Mouse (Mus musculus): ENCODE measurements around the gene Eef2kmt. TPM values are rescaled to one million over a fixed set of nuclear protein-coding genes. Genes with fewer than 3 reads are reported as not detected.

The Eef2kmt gene
- 17.2 and 19.5 TPM in 2 replicates for polyA plus RNA-seq (2016; fragmentation: Nextera tagmentation; extraction: Ambion mirVana)

GRCm38 (mm10) chr16:5255779-5256496 lies at the start of gene Eef2kmt:
Eef2kmt (minus strand) TSS chr16:5255983.
- Histone ChIP-seq H3K36me3 (peaks cover 12% of the 10 kb centered on the region), H3K9ac (peak within 1 kb of the TSS; percentile 77), H3K4me2 (peak within 1 kb of the TSS; percentile 77), H3K4me1 (replicated peaks) (peaks cover 12% of the 10 kb centered on the region), H3K27me3 (replicated peaks) (no peaks in the 10 kb centered on the region), H3K4me3 (peak within 1 kb of the TSS; percentile 67), H3K27ac (ENCODE audit: poor library complexity, severe bottlenecking) (peak within 1 kb of the TSS; percentile 72), H3K9me3 (replicated peaks) (no peaks in the 10 kb centered on the region)
- WGBS = 3% methylated on average over 57 of the region's 57 CpGs
- ATAC-seq (ENCODE audit: insufficient number of reproducible peaks, low FRiP score) = peak; percentile 96

GRCm38 (mm10) chr16:5295238-5295637 lies 39.5 kb upstream of the Eef2kmt start:
- H3K9ac ChIP-seq = no peak overlapping the region
- H3K36me3 ChIP-seq = no peaks in the 10 kb centered on the region
- ATAC-seq (ENCODE audit: insufficient number of reproducible peaks, low FRiP score) = no peak
- H3K9me3 ChIP-seq (replicated peaks) = peaks cover 5% of the 10 kb centered on the region; the same call in 1 of the 2 replicates
- 64% methylated on average over 5 of the region's 5 CpGs for WGBS
- H3K4me3 ChIP-seq = no peak overlapping the region
- no peaks in the 10 kb centered on the region for H3K4me1 ChIP-seq (replicated peaks)
- no peak overlapping the region for H3K27ac ChIP-seq (ENCODE audit: poor library complexity, severe bottlenecking)
- peaks cover 4% of the 10 kb centered on the region; the same call in 1 of the 2 replicates for H3K27me3 ChIP-seq (replicated peaks)
- no peak overlapping the region for H3K4me2 ChIP-seq

GRCm38 (mm10) chr16:5285376-5285775 lies 29.6 kb upstream of the Eef2kmt start:
- Histone ChIP-seq H3K36me3 (no peaks in the 10 kb centered on the region), H3K4me2 (no peak overlapping the region), H3K27me3 (replicated peaks) (no peaks in the 10 kb centered on the region), H3K4me1 (replicated peaks) (no peaks in the 10 kb centered on the region), H3K27ac (ENCODE audit: poor library complexity, severe bottlenecking) (no peak overlapping the region), H3K9me3 (replicated peaks) (peaks cover 1% of the 10 kb centered on the region; the same call in 1 of the 2 replicates), H3K4me3 (no peak overlapping the region), H3K9ac (no peak overlapping the region)
- no peak for ATAC-seq (ENCODE audit: insufficient number of reproducible peaks, low FRiP score)
- WGBS = 49% methylated on average over 3 of the region's 3 CpGs

GRCm38 (mm10) chr16:5282686-5283085 lies 26.9 kb upstream of the Eef2kmt start:
- no peak overlapping the region for H3K27ac ChIP-seq (ENCODE audit: poor library complexity, severe bottlenecking)
- H3K4me2 ChIP-seq = no peak overlapping the region
- no peaks in the 10 kb centered on the region for H3K9me3 ChIP-seq (replicated peaks)
- no peaks in the 10 kb centered on the region for H3K27me3 ChIP-seq (replicated peaks)
- H3K36me3 ChIP-seq = no peaks in the 10 kb centered on the region
- no peak overlapping the region for H3K9ac ChIP-seq
- WGBS = 87% methylated on average over 9 of the region's 9 CpGs
- H3K4me1 ChIP-seq (replicated peaks) = no peaks in the 10 kb centered on the region
- H3K4me3 ChIP-seq = no peak overlapping the region
- no peak for ATAC-seq (ENCODE audit: insufficient number of reproducible peaks, low FRiP score)

GRCm38 (mm10) chr16:5279571-5280222 lies 23.9 kb upstream of the Eef2kmt start:
- WGBS = 81% methylated on average over 5 of the region's 5 CpGs
- Histone ChIP-seq H3K27me3 (replicated peaks) (no peaks in the 10 kb centered on the region), H3K36me3 (no peaks in the 10 kb centered on the region), H3K9me3 (replicated peaks) (no peaks in the 10 kb centered on the region), H3K9ac (no peak overlapping the region), H3K4me1 (replicated peaks) (no peaks in the 10 kb centered on the region), H3K4me3 (no peak overlapping the region), H3K27ac (ENCODE audit: poor library complexity, severe bottlenecking) (no peak overlapping the region), H3K4me2 (no peak overlapping the region)
- ATAC-seq (ENCODE audit: insufficient number of reproducible peaks, low FRiP score) = no peak

- WGBS = 66% methylated on average over 3 of the region's 3 CpGs
- H3K4me3 ChIP-seq = no peak overlapping the region
Observed at GRCm38 (mm10) chr16:5272371-5272770, 16.6 kb upstream of the Eef2kmt start.

GRCm38 (mm10) chr16:5271411-5272035 lies 15.7 kb upstream of the Eef2kmt start:
- no peak overlapping the region for H3K27ac ChIP-seq (ENCODE audit: poor library complexity, severe bottlenecking)
- H3K4me2 ChIP-seq = no peak overlapping the region
- H3K9ac ChIP-seq = no peak overlapping the region
- H3K4me3 ChIP-seq = no peak overlapping the region
- H3K27me3 ChIP-seq (replicated peaks) = no peaks in the 10 kb centered on the region
- no peaks in the 10 kb centered on the region for H3K36me3 ChIP-seq
- H3K9me3 ChIP-seq (replicated peaks) = no peaks in the 10 kb centered on the region
- 73% methylated on average over 4 of the region's 4 CpGs for WGBS
- no peak for ATAC-seq (ENCODE audit: insufficient number of reproducible peaks, low FRiP score)
- no peaks in the 10 kb centered on the region for H3K4me1 ChIP-seq (replicated peaks)

More at GRCm38 (mm10) chr16:5272371-5272770, 16.6 kb upstream of the Eef2kmt start:
- H3K27ac ChIP-seq (ENCODE audit: poor library complexity, severe bottlenecking) = no peak overlapping the region
- no peaks in the 10 kb centered on the region for H3K9me3 ChIP-seq (replicated peaks)
- H3K36me3 ChIP-seq = no peaks in the 10 kb centered on the region
- no peak for ATAC-seq (ENCODE audit: insufficient number of reproducible peaks, low FRiP score)
- H3K4me1 ChIP-seq (replicated peaks) = no peaks in the 10 kb centered on the region
- no peaks in the 10 kb centered on the region for H3K27me3 ChIP-seq (replicated peaks)
- H3K9ac ChIP-seq = no peak overlapping the region
- H3K4me2 ChIP-seq = no peak overlapping the region

- peaks cover 8% of the 10 kb centered on the region; the same call in 1 of the 2 replicates for H3K9me3 ChIP-seq (replicated peaks)
- H3K4me1 ChIP-seq (replicated peaks) = no peaks in the 10 kb centered on the region
- no peak overlapping the region for H3K4me2 ChIP-seq
- H3K27me3 ChIP-seq (replicated peaks) = no peaks in the 10 kb centered on the region
- no peak overlapping the region for H3K9ac ChIP-seq
- H3K27ac ChIP-seq (ENCODE audit: poor library complexity, severe bottlenecking) = no peak overlapping the region
- H3K4me3 ChIP-seq = no peak overlapping the region
- H3K36me3 ChIP-seq = no peaks in the 10 kb centered on the region
- no peak for ATAC-seq (ENCODE audit: insufficient number of reproducible peaks, low FRiP score)
- WGBS = 81% methylated on average over 7 of the region's 7 CpGs
Observed at GRCm38 (mm10) chr16:5263926-5264325, 8.1 kb upstream of the Eef2kmt start.

GRCm38 (mm10) chr16:5263156-5263555 lies 7.4 kb upstream of the Eef2kmt start:
- 59% methylated on average over 8 of the region's 8 CpGs for WGBS
- Histone ChIP-seq H3K27ac (ENCODE audit: poor library complexity, severe bottlenecking) (no peak overlapping the region), H3K4me2 (no peak overlapping the region), H3K4me3 (no peak overlapping the region), H3K4me1 (replicated peaks) (no peaks in the 10 kb centered on the region), H3K27me3 (replicated peaks) (no peaks in the 10 kb centered on the region), H3K9ac (no peak overlapping the region), H3K36me3 (no peaks in the 10 kb centered on the region), H3K9me3 (replicated peaks) (peaks cover 8% of the 10 kb centered on the region; the same call in 1 of the 2 replicates)
- no peak for ATAC-seq (ENCODE audit: insufficient number of reproducible peaks, low FRiP score)

GRCm38 (mm10) chr16:5255081-5255740 lies 572 bp downstream of the Eef2kmt start:
- Histone ChIP-seq H3K4me2 (peak overlapping the region; percentile 77), H3K4me1 (replicated peaks) (peaks cover 12% of the 10 kb centered on the region), H3K36me3 (peaks cover 19% of the 10 kb centered on the region), H3K9me3 (replicated peaks) (no peaks in the 10 kb centered on the region), H3K4me3 (peak overlapping the region; percentile 67), H3K27ac (ENCODE audit: poor library complexity, severe bottlenecking) (peak overlapping the region; percentile 72), H3K9ac (peak overlapping the region; percentile 77), H3K27me3 (replicated peaks) (no peaks in the 10 kb centered on the region)
- no peak for ATAC-seq (ENCODE audit: insufficient number of reproducible peaks, low FRiP score)
- 2% methylated on average over 27 of the region's 27 CpGs for WGBS
